Mouse (Mus musculus) erythroblast, embryonic 14.5 days (primary cell): ENCODE data around the gene Cdc42ep5.
"Not testable (repeated sequence)": the region's sequence is repeated elsewhere in the genome, so short reads cannot be mapped to it uniquely, and the experiment has no call there.

ENCODE experiments used
- GATA1 ChIP-seq: IDR thresholded peaks from 2 replicates; pipeline ENCODE4 v1.6.1; 2012; ENCODE audit warnings: low read length, inconsistent platforms, mixed read lengths
- TAL1 ChIP-seq: IDR thresholded peaks from 3 replicates; pipeline ENCODE4 v1.6.1; 2012; ENCODE audit warnings: low read length, inconsistent platforms, mixed read lengths

- TF ChIP-seq GATA1, TAL1: not testable (repeated sequence)
Measured at GRCm38 (mm10) chr7:4161596-4161995, 3.1 kb downstream of the Cdc42ep5 start.
